Comparison of ENCODE assay signal across 21 mouse cellular contexts in genomic region chr12:50457151-50457550, GRCm38 (mm10).
DNase-seq lines count a peak whose midpoint lies in the region; ATAC-seq and TF ChIP-seq lines count a peak whose summit lies in the region.
"Had no signal": no experiment of that assay in that cellular context is flagged by ENCODE, and none has a peak within 500 bp of the region (broad histone marks: within the 10 kb centered on the region; RNA-seq: fewer than 3 reads in every experiment).

No protein-coding gene starts in this region.

- intact Hi-C loops in left cerebral cortex, postnatal 4 days (cut with DNase I) = no loop called here
- intact Hi-C loops in left cerebral cortex, adult 2 months (cut with DNase I) = loop anchor here (10.0 kb wide), 1 partner anchor 488 kb away; no protein-coding TSS in a partner anchor

- H3K9me3 ChIP-seq in midbrain, postnatal 0 days (ENCODE audit: low read length) = no peaks in the 10 kb centered on the region
- no peaks in the 10 kb centered on the region for H3K9me3 ChIP-seq in midbrain, embryonic 11.5 days (ENCODE audit: control insufficient read depth, low read length)
- H3K9me3 ChIP-seq: embryonic facial prominence, embryonic 13.5 days; embryonic facial prominence, embryonic 15.5 days; forebrain, embryonic 10.5 days had no signal

- no peak overlapping the region for H3K9ac ChIP-seq in midbrain, postnatal 0 days (replicated peaks; ENCODE audit: low read length, poor library complexity, severe bottlenecking)
- H3K9ac ChIP-seq in midbrain, embryonic 11.5 days (ENCODE audit: low read length) = no peak overlapping the region
- H3K9ac ChIP-seq: embryonic facial prominence, embryonic 13.5 days; embryonic facial prominence, embryonic 15.5 days; forebrain, embryonic 12.5 days had no signal

- H3K4me2 ChIP-seq in midbrain, postnatal 0 days (ENCODE audit: low read depth, low read length, poor library complexity, severe bottlenecking) = no peak overlapping the region
- H3K4me2 ChIP-seq in midbrain, embryonic 11.5 days = no peak overlapping the region
- H3K4me2 ChIP-seq: embryonic facial prominence, embryonic 13.5 days; embryonic facial prominence, embryonic 15.5 days; forebrain, embryonic 12.5 days had no signal

- peak; percentile 49 to 65 for DNase-seq in cerebellum, postnatal 14 days
- DNase-seq in cerebellum, adult 8-10 months = no peak
- DNase-seq in left cerebral cortex, postnatal 4 days = peak; percentile 12
- no peak for DNase-seq in left cerebral cortex, adult 2 months (ENCODE audit: extremely low spot score in 1 of 2, low spot score in 2 of 2)
- DNase-seq in midbrain, postnatal 0 days (ENCODE audit: low spot score) = peak; percentile 21
- no peak for DNase-seq in midbrain, embryonic 11.5 days (ENCODE audit: low spot score, missing footprints)
- DNase-seq: adrenal gland, adult 2 months; adrenal gland, postnatal 10 days; adrenal gland, postnatal 25 days; cerebellum, adult 11 months; cerebellum, adult 2 months; cerebellum, adult 9-11 months; cerebellum, postnatal 36 days; embryo, embryonic 11 days had no signal

- no peak for TF ChIP-seq CTCF in left cerebral cortex, adult 2 months (IDR thresholded peaks at IDR 0.05)
- no peak for TF ChIP-seq CTCF in midbrain, postnatal 0 days (IDR thresholded peaks at IDR 0.05)

- WGBS in midbrain, postnatal 0 days = 84% methylated on average over 3 of the region's 3 CpGs
- 85% methylated on average over 3 of the region's 3 CpGs for WGBS in midbrain, embryonic 11.5 days

- H3K36me3 ChIP-seq in midbrain, postnatal 0 days (ENCODE audit: insufficient read depth, low read length) = no peaks in the 10 kb centered on the region
- no peaks in the 10 kb centered on the region for H3K36me3 ChIP-seq in midbrain, embryonic 11.5 days (ENCODE audit: control insufficient read depth, insufficient read depth, low read length)
- H3K36me3 ChIP-seq: embryonic facial prominence, embryonic 13.5 days; embryonic facial prominence, embryonic 15.5 days; forebrain, embryonic 10.5 days; forebrain, embryonic 12.5 days had no signal

- ATAC-seq in midbrain, postnatal 0 days (ENCODE audit: low FRiP score) = no peak
- ATAC-seq in midbrain, embryonic 11.5 days (ENCODE audit: low FRiP score) = no peak
- ATAC-seq: forebrain, embryonic 14.5 days; forebrain, embryonic 16.5 days had no signal

- no peaks in the 10 kb centered on the region for H3K27me3 ChIP-seq in midbrain, postnatal 0 days (ENCODE audit: insufficient read depth, low read length)
- H3K27me3 ChIP-seq in midbrain, embryonic 11.5 days (ENCODE audit: control insufficient read depth, insufficient read depth, low read length) = no peaks in the 10 kb centered on the region
- H3K27me3 ChIP-seq: embryonic facial prominence, embryonic 13.5 days; embryonic facial prominence, embryonic 15.5 days; forebrain, embryonic 12.5 days had no signal

- H3K4me3 ChIP-seq in left cerebral cortex, adult 2 months = no peak overlapping the region
- H3K4me3 ChIP-seq in midbrain, postnatal 0 days (ENCODE audit: low read depth, low read length) = no peak overlapping the region
- H3K4me3 ChIP-seq in midbrain, embryonic 11.5 days (ENCODE audit: low read depth, low read length) = no peak overlapping the region
- H3K4me3 ChIP-seq: embryonic facial prominence, embryonic 13.5 days; embryonic facial prominence, embryonic 15.5 days; erythroblast, embryonic 14.5 days; forebrain, embryonic 10.5 days; forebrain, embryonic 12.5 days had no signal

- H3K4me1 ChIP-seq in midbrain, postnatal 0 days (ENCODE audit: insufficient read depth, low read length) = no peaks in the 10 kb centered on the region
- no peaks in the 10 kb centered on the region for H3K4me1 ChIP-seq in midbrain, embryonic 11.5 days (ENCODE audit: control insufficient read depth, insufficient read depth, low read length)
- H3K4me1 ChIP-seq: embryonic facial prominence, embryonic 13.5 days; embryonic facial prominence, embryonic 15.5 days; forebrain, embryonic 10.5 days; forebrain, embryonic 12.5 days had no signal

- H3K27ac ChIP-seq in left cerebral cortex, adult 2 months = no peak overlapping the region
- no peak overlapping the region for H3K27ac ChIP-seq in midbrain, postnatal 0 days (ENCODE audit: low read depth, low read length)
- no peak overlapping the region for H3K27ac ChIP-seq in midbrain, embryonic 11.5 days (ENCODE audit: low read depth, low read length)
- H3K27ac ChIP-seq: embryonic facial prominence, embryonic 13.5 days; embryonic facial prominence, embryonic 15.5 days; forebrain, embryonic 10.5 days; forebrain, embryonic 12.5 days had no signal

Comparison
In these comparisons a context has a peak if more than half of its experiments do, and no peak if none do; other contexts are left out.
1. DNase-seq: peak in cerebellum, postnatal 14 days (2 of 2), left cerebral cortex, postnatal 4 days (single experiment) and midbrain, postnatal 0 days (single experiment); none in cerebellum, adult 8-10 months (single experiment), left cerebral cortex, adult 2 months (0 of 2) and midbrain, embryonic 11.5 days (single experiment).